Mouse (Mus musculus): Measurements from ENCODE around the gene Rpap3. TPM values are rescaled to one million over a fixed set of nuclear protein-coding genes. Genes with fewer than 3 reads are reported as not detected.

Gene Rpap3
- polyA plus RNA-seq, 1 experiment, result 16.4 TPM

DNA sequence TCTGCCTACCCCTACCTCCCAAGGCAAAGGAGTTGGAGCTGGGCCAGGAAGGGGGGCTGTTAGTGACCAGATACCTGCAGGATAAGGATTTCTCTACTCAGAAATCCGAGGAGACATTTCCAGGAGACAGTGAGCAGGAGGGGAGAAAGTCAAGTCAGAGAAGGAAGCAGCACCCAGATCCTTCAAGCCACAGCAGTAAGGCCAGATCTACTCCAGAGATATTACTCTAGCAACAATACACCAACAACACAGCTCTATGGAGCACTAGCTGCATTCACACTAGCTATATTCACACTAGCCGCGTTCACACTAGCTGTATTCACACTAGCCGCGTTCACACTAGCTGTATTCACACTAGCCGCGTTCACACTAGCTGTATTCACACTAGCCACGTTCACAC, 9.5 kb upstream of the Rpap3 start:
- Histone ChIP-seq H3K79me2 (ENCODE audit: control insufficient read depth, insufficient read depth) (no peaks in the 10 kb centered on the region), H3K27me3 (ENCODE audit: control insufficient read depth, insufficient read depth, insufficient read length) (peaks cover 12% of the 10 kb centered on the region), H3K4me3 (ENCODE audit: insufficient read depth, poor library complexity, severe bottlenecking) (no peak overlapping the region), H3ac (ENCODE audit: control insufficient read depth, insufficient read length, low read depth) (no peak overlapping the region), H3K36me3 (ENCODE audit: control insufficient read depth, insufficient read depth) (no peaks in the 10 kb centered on the region), H3K79me3 (ENCODE audit: low read depth) (no peaks in the 10 kb centered on the region)
- no peak for TF ChIP-seq FOSL1 (IDR thresholded peaks at IDR 0.05; ENCODE audit: insufficient read depth, low read length, poor library complexity, severe bottlenecking)
- no peak for TF ChIP-seq CEBPB (IDR thresholded peaks at IDR 0.05; ENCODE audit: low read depth)
- TF ChIP-seq MAX (IDR thresholded peaks at IDR 0.05), result no peak
- TF ChIP-seq MYOD1 (IDR thresholded peaks at IDR 0.05; ENCODE audit: control insufficient read depth, insufficient read length, low read depth), result no peak
- TF ChIP-seq MYOG (IDR thresholded peaks at IDR 0.05; ENCODE audit: control insufficient read depth, extremely low read depth, insufficient read length), result no peak
- TF ChIP-seq CTCF (IDR thresholded peaks at IDR 0.05; ENCODE audit: control insufficient read depth, insufficient read depth, insufficient read length), result no peak
- TF ChIP-seq USF1 (IDR thresholded peaks at IDR 0.05; ENCODE audit: low read depth), result no peak

DNA sequence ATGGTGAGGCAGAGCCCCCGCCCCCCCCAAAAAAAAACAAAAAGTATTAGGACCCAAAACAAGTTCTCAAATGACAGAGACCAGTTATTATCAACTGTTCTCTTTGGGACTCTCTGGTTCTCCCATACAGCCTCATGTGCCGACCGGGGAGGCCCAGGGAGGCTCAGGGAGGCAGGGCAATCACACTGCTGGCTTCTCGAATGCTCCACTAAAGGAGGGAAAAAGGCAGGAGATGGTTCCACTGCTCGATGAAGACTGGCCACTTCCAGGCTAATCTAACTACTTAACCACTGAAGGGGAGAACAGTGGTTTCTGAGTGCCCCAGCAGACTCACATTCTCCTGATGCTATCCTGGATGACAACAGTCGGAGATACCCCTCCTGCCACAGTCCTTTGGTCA, 6.9 kb upstream of the Rpap3 start:
- no peak overlapping the region for H3ac ChIP-seq (ENCODE audit: control insufficient read depth, insufficient read length, low read depth)
- H3K36me3 ChIP-seq (ENCODE audit: control insufficient read depth, insufficient read depth), result no peaks in the 10 kb centered on the region
- peaks cover 3% of the 10 kb centered on the region for H3K27me3 ChIP-seq (ENCODE audit: control insufficient read depth, insufficient read depth, insufficient read length)
- H3K79me3 ChIP-seq (ENCODE audit: low read depth), result no peaks in the 10 kb centered on the region
- H3K4me3 ChIP-seq (ENCODE audit: insufficient read depth, poor library complexity, severe bottlenecking), result no peak overlapping the region
- H3K79me2 ChIP-seq (ENCODE audit: control insufficient read depth, insufficient read depth), result no peaks in the 10 kb centered on the region
- no peak for TF ChIP-seq CTCF (IDR thresholded peaks at IDR 0.05; ENCODE audit: control insufficient read depth, insufficient read depth, insufficient read length)
- TF ChIP-seq MYOG (IDR thresholded peaks at IDR 0.05; ENCODE audit: control insufficient read depth, extremely low read depth, insufficient read length), result no peak
- TF ChIP-seq USF1 (IDR thresholded peaks at IDR 0.05; ENCODE audit: low read depth), result no peak
- TF ChIP-seq MYOD1 (IDR thresholded peaks at IDR 0.05; ENCODE audit: control insufficient read depth, insufficient read length, low read depth), result no peak
- TF ChIP-seq CEBPB (IDR thresholded peaks at IDR 0.05; ENCODE audit: low read depth), result no peak
- no peak for TF ChIP-seq MAX (IDR thresholded peaks at IDR 0.05)
- TF ChIP-seq FOSL1 (IDR thresholded peaks at IDR 0.05; ENCODE audit: insufficient read depth, low read length, poor library complexity, severe bottlenecking), result no peak

DNA sequence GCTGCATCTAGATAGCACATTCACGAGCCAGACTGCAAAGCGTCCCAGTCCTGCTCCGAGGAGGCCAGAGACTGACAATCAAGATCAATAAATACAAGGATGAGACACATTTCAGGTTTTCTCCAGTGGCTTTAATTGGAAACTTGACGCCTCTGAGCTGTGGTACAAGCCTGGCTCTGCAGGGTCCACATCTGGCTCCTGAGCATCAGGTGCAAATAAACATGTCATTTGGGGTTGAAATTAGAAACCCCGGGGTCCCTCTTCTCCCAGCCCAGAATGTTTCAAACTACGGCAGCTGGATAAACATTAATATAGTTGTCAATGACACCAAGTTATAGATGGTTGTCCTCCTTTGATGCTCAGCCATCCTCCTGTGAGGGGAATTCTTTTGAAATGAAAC, 5.3 kb upstream of the Rpap3 start:
- TF ChIP-seq MAX (IDR thresholded peaks at IDR 0.05) (no peak), FOSL1 (IDR thresholded peaks at IDR 0.05; ENCODE audit: insufficient read depth, low read length, poor library complexity, severe bottlenecking) (no peak), USF1 (IDR thresholded peaks at IDR 0.05; ENCODE audit: low read depth) (no peak), MYOD1 (IDR thresholded peaks at IDR 0.05; ENCODE audit: control insufficient read depth, insufficient read length, low read depth) (peak; percentile 52), MYOG (IDR thresholded peaks at IDR 0.05; ENCODE audit: control insufficient read depth, extremely low read depth, insufficient read length) (no peak), CEBPB (IDR thresholded peaks at IDR 0.05; ENCODE audit: low read depth) (no peak), CTCF (IDR thresholded peaks at IDR 0.05; ENCODE audit: control insufficient read depth, insufficient read depth, insufficient read length) (no peak)
- Histone ChIP-seq H3K36me3 (ENCODE audit: control insufficient read depth, insufficient read depth) (no peaks in the 10 kb centered on the region), H3K27me3 (ENCODE audit: control insufficient read depth, insufficient read depth, insufficient read length) (peaks cover 3% of the 10 kb centered on the region), H3K79me3 (ENCODE audit: low read depth) (no peaks in the 10 kb centered on the region), H3K4me3 (ENCODE audit: insufficient read depth, poor library complexity, severe bottlenecking) (no peak overlapping the region), H3ac (ENCODE audit: control insufficient read depth, insufficient read length, low read depth) (no peak overlapping the region), H3K79me2 (ENCODE audit: control insufficient read depth, insufficient read depth) (no peaks in the 10 kb centered on the region)

DNA sequence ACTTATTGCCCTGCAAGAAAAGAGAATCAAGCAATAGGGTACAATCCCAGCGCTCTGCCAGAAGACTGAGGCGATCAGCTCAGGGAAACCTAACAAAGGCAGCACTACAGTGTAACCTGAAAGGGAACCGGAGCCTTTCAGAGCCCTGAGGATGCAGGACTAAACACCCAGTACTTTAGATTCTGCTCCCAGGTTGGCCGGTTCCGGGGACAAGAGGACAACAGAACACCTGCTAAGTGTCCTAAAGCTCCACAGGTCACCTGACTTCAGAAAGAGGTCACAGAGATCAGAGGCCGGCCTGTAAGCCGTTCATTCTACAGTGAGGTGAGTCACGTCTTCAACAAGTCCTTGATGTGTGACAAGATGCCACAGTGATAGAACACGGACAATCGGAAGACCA, 9.0 kb downstream of the Rpap3 start:
- no peaks in the 10 kb centered on the region for H3K79me3 ChIP-seq (ENCODE audit: low read depth)
- H3ac ChIP-seq (ENCODE audit: control insufficient read depth, insufficient read length, low read depth), result no peak overlapping the region
- peaks cover 95% of the 10 kb centered on the region for H3K36me3 ChIP-seq (ENCODE audit: control insufficient read depth, insufficient read depth)
- TF ChIP-seq CTCF (IDR thresholded peaks at IDR 0.05; ENCODE audit: control insufficient read depth, insufficient read depth, insufficient read length) (no peak), FOSL1 (IDR thresholded peaks at IDR 0.05; ENCODE audit: insufficient read depth, low read length, poor library complexity, severe bottlenecking) (no peak), CEBPB (IDR thresholded peaks at IDR 0.05; ENCODE audit: low read depth) (no peak), MAX (IDR thresholded peaks at IDR 0.05) (no peak), USF1 (IDR thresholded peaks at IDR 0.05; ENCODE audit: low read depth) (no peak)
- no peak overlapping the region for H3K4me3 ChIP-seq (ENCODE audit: insufficient read depth, poor library complexity, severe bottlenecking)
- H3K79me2 ChIP-seq (ENCODE audit: control insufficient read depth, insufficient read depth), result no peaks in the 10 kb centered on the region
- H3K27me3 ChIP-seq (ENCODE audit: control insufficient read depth, insufficient read depth, insufficient read length), result no peaks in the 10 kb centered on the region

DNA sequence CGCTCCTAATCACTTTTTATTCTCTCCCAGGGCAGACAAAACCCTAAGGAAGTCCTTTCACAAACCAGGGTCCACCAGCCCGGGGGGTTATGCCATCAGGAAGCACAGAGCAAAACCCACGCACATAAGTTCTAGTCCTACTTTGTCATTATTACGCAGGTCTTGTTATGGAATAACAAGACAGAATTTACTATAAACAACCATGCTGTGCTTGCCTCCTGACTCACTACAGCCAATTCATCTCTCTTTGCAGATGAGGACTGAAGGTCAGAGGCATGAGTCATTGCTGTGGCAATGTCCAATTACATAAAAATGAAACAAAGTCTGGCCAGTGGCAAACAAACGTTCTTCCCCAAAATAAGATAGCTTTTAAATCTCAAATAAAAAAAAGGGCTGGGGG, 12.2 kb downstream of the Rpap3 start:
- H3ac ChIP-seq (ENCODE audit: control insufficient read depth, insufficient read length, low read depth), result no peak overlapping the region
- H3K79me2 ChIP-seq (ENCODE audit: control insufficient read depth, insufficient read depth), result no peaks in the 10 kb centered on the region
- peaks cover 95% of the 10 kb centered on the region for H3K36me3 ChIP-seq (ENCODE audit: control insufficient read depth, insufficient read depth)
- no peak overlapping the region for H3K4me3 ChIP-seq (ENCODE audit: insufficient read depth, poor library complexity, severe bottlenecking)
- no peaks in the 10 kb centered on the region for H3K79me3 ChIP-seq (ENCODE audit: low read depth)
- TF ChIP-seq FOSL1 (IDR thresholded peaks at IDR 0.05; ENCODE audit: insufficient read depth, low read length, poor library complexity, severe bottlenecking) (peak; percentile 37), MYOG (IDR thresholded peaks at IDR 0.05; ENCODE audit: control insufficient read depth, extremely low read depth, insufficient read length) (no peak), MAX (IDR thresholded peaks at IDR 0.05) (peak; percentile 23), CEBPB (IDR thresholded peaks at IDR 0.05; ENCODE audit: low read depth) (peak; percentile 42)
- H3K27me3 ChIP-seq (ENCODE audit: control insufficient read depth, insufficient read depth, insufficient read length), result no peaks in the 10 kb centered on the region

DNA sequence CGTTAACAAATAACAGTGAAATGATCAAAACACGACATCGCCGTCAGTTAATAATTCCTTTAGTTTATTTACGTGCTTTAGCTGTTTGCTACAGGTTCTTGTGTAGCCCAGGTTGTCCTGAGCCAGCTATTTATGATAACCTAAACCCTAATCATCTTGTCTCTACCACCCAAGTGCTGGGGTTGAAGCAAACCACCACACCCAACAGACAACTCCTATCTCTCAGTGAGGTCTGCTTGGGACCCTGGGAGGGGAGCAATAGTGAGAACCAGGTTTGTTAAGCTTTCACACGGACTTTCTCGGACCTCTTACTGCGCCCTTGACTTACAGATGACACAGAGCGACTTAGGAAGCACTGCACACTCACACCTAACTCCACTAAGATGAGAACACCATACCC, 21.5 kb downstream of the Rpap3 start:
- peaks cover 96% of the 10 kb centered on the region for H3K36me3 ChIP-seq (ENCODE audit: control insufficient read depth, insufficient read depth)
- H3K27me3 ChIP-seq (ENCODE audit: control insufficient read depth, insufficient read depth, insufficient read length), result no peaks in the 10 kb centered on the region
- H3K79me2 ChIP-seq (ENCODE audit: control insufficient read depth, insufficient read depth), result no peaks in the 10 kb centered on the region
- no peak overlapping the region for H3ac ChIP-seq (ENCODE audit: control insufficient read depth, insufficient read length, low read depth)
- no peak overlapping the region for H3K4me3 ChIP-seq (ENCODE audit: insufficient read depth, poor library complexity, severe bottlenecking)
- H3K79me3 ChIP-seq (ENCODE audit: low read depth), result no peaks in the 10 kb centered on the region
- TF ChIP-seq MYOD1 (IDR thresholded peaks at IDR 0.05; ENCODE audit: control insufficient read depth, insufficient read length, low read depth) (no peak), CTCF (IDR thresholded peaks at IDR 0.05; ENCODE audit: control insufficient read depth, insufficient read depth, insufficient read length) (no peak), MYOG (IDR thresholded peaks at IDR 0.05; ENCODE audit: control insufficient read depth, extremely low read depth, insufficient read length) (no peak), CEBPB (IDR thresholded peaks at IDR 0.05; ENCODE audit: low read depth) (no peak), USF1 (IDR thresholded peaks at IDR 0.05; ENCODE audit: low read depth) (no peak), FOSL1 (IDR thresholded peaks at IDR 0.05; ENCODE audit: insufficient read depth, low read length, poor library complexity, severe bottlenecking) (no peak), MAX (IDR thresholded peaks at IDR 0.05) (no peak)
